Mouse (Mus musculus) embryonic facial prominence, embryonic 14.5 days (tissue): ENCODE data around the gene Sv2a. TPM values are rescaled to one million over a fixed set of nuclear protein-coding genes. Genes with fewer than 3 reads are reported as not detected.
"Not testable (repeated sequence)": the region's sequence is repeated elsewhere in the genome, so short reads cannot be mapped to it uniquely, and the experiment has no call there.

ENCODE experiments used
- ATAC-seq: fragments of 200-750 bp; cut with Nextera tagmentation; 2 replicates; pipeline ENCODE4 v1.8.0; 2017; ENCODE audit warnings: low read depth, moderate number of reproducible peaks, moderate TSS enrichment
- DNase-seq: peaks from one replicate; pipeline ENCODE4 v3.0.0-alpha.2; 2015; ENCODE audit warnings: low spot score
- H3K27ac ChIP-seq: fragments of 300-500 bp; sonication (generic); replicated peaks from 2 replicates; pipeline ENCODE4 v1.5.1; 2014; ENCODE audit warnings: low read depth, mild to moderate bottlenecking, low read length, moderate library complexity
- H3K27me3 ChIP-seq: fragments of 300-500 bp; sonication (generic); replicated peaks from 2 replicates; pipeline ENCODE4 v1.6.1; 2014; ENCODE audit warnings: low read length; ENCODE audit not compliant: control insufficient read depth, insufficient read depth
- H3K36me3 ChIP-seq: fragments of 300-500 bp; sonication (generic); 2 replicates; pipeline ENCODE4 v1.6.1; 2014; ENCODE audit warnings: low read length, mixed read lengths; ENCODE audit not compliant: control insufficient read depth, insufficient read depth
- H3K4me1 ChIP-seq: fragments of 300-500 bp; sonication (generic); 2 replicates; pipeline ENCODE4 v1.6.1; 2014; ENCODE audit warnings: antibody characterized with exemption, low read length; ENCODE audit not compliant: control insufficient read depth, insufficient read depth
- H3K4me2 ChIP-seq: fragments of 300-500 bp; sonication (generic); 2 replicates; pipeline ENCODE4 v1.6.1; 2014; ENCODE audit warnings: low read depth, mild to moderate bottlenecking, low read length, moderate library complexity, mixed read lengths
- H3K4me3 ChIP-seq: fragments of 300-500 bp; sonication (generic); 2 replicates; pipeline ENCODE4 v1.5.1; 2014; ENCODE audit warnings: low read depth, mild to moderate bottlenecking, low read length
- H3K9ac ChIP-seq: fragments of 300-500 bp; sonication (generic); 2 replicates; pipeline ENCODE4 v1.6.1; 2014; ENCODE audit warnings: low read depth, mild to moderate bottlenecking, low read length, moderate library complexity, mixed read lengths
- H3K9me3 ChIP-seq: fragments of 300-500 bp; sonication (generic); 2 replicates; pipeline ENCODE4 v1.6.1; 2016; ENCODE audit warnings: low read length; ENCODE audit not compliant: control insufficient read depth
- WGBS: fragments of 180-500 bp; shearing (Covaris S2); extraction: QIAGEN DNeasy Blood & Tissue Kit; methylation state at CpG from one replicate; pipeline ENCODE4 v1.1.7; 2014; 5-methylcytosine and 5-hydroxymethylcytosine counted together
- polyA plus RNA-seq: library from polyadenylated mRNA; unstranded; fragments of >200 nt; fragmentation: Nextera tagmentation; extraction: Ambion mirVana; gene quantifications from 2 replicates; pipeline ENCODE4 v1.2.1, GENCODE M21; 2014

The Sv2a gene
- polyA plus RNA-seq, 1 experiment from 2014 or later = 4.4 TPM

GRCm38 (mm10) chr3:96231758-96232120, 50.8 kb downstream of the Sv2a start:
- ATAC-seq (no peak), DNase-seq (no peak)
- no peaks in the 10 kb centered on the region for H3K36me3 ChIP-seq
- H3K27me3 ChIP-seq = no peaks in the 10 kb centered on the region
- H3K4me1 ChIP-seq = no peaks in the 10 kb centered on the region
- no peak overlapping the region for H3K4me3 ChIP-seq
- 62% methylated on average over 2 of the region's 2 CpGs for WGBS
- no peak overlapping the region for H3K27ac ChIP-seq
- no peak overlapping the region for H3K4me2 ChIP-seq
- H3K9me3 ChIP-seq = no peaks in the 10 kb centered on the region
- H3K9ac ChIP-seq = no peak overlapping the region

GRCm38 (mm10) chr3:96234914-96235313, 54.0 kb downstream of the Sv2a start:
- no peak overlapping the region for H3K4me3 ChIP-seq
- H3K4me1 ChIP-seq = peaks cover 12% of the 10 kb centered on the region
- no peak overlapping the region for H3K9ac ChIP-seq
- WGBS = 96% methylated on average over 2 of the region's 2 CpGs
- H3K36me3 ChIP-seq = no peaks in the 10 kb centered on the region
- no peak overlapping the region for H3K27ac ChIP-seq
- no peaks in the 10 kb centered on the region for H3K9me3 ChIP-seq
- H3K4me2 ChIP-seq = no peak overlapping the region
- no peak for DNase-seq
- no peak for ATAC-seq
- no peaks in the 10 kb centered on the region for H3K27me3 ChIP-seq

- ATAC-seq = no peak
- WGBS = 48% methylated on average over 3 of the region's 3 CpGs
- H3K9ac ChIP-seq = no peak overlapping the region
- H3K27me3 ChIP-seq = no peaks in the 10 kb centered on the region
- no peak overlapping the region for H3K27ac ChIP-seq
- no peaks in the 10 kb centered on the region for H3K9me3 ChIP-seq
- DNase-seq = no peak
- no peaks in the 10 kb centered on the region for H3K36me3 ChIP-seq
- no peak overlapping the region for H3K4me2 ChIP-seq
- peaks cover 15% of the 10 kb centered on the region for H3K4me1 ChIP-seq
- H3K4me3 ChIP-seq = no peak overlapping the region
These were observed 54.9 kb downstream of the Sv2a start for GRCm38 (mm10) chr3:96235836-96236235.

GRCm38 (mm10) chr3:96236834-96237334, 55.9 kb downstream of the Sv2a start:
- DNase-seq = no peak
- Histone ChIP-seq H3K4me3 (peak overlapping the region; percentile 47), H3K4me2 (peak overlapping the region; percentile 62), H3K4me1 (peaks cover 17% of the 10 kb centered on the region), H3K27ac (peak overlapping the region; percentile 81), H3K36me3 (no peaks in the 10 kb centered on the region), H3K9me3 (no peaks in the 10 kb centered on the region), H3K9ac (peak overlapping the region; percentile 70; the same call in 1 of the 2 replicates), H3K27me3 (no peaks in the 10 kb centered on the region)
- no peak for ATAC-seq
- 79% methylated on average over 4 of the region's 4 CpGs for WGBS

GRCm38 (mm10) chr3:96237335-96237903, 56.5 kb downstream of the Sv2a start:
- Histone ChIP-seq H3K4me3 (peak overlapping the region; percentile 47), H3K36me3 (no peaks in the 10 kb centered on the region), H3K27ac (peak overlapping the region; percentile 81), H3K4me1 (peaks cover 17% of the 10 kb centered on the region), H3K9me3 (no peaks in the 10 kb centered on the region), H3K27me3 (no peaks in the 10 kb centered on the region), H3K9ac (peak overlapping the region; percentile 70), H3K4me2 (peak overlapping the region; percentile 62)
- no peak for DNase-seq
- WGBS = 22% methylated on average over 7 of the region's 7 CpGs
- no peak for ATAC-seq

- DNase-seq (peak; percentile 45), ATAC-seq (no peak)
- under 1% methylated on average over 12 of the region's 12 CpGs for WGBS
- Histone ChIP-seq H3K27me3 (no peaks in the 10 kb centered on the region), H3K9ac (peak overlapping the region; percentile 70), H3K36me3 (no peaks in the 10 kb centered on the region), H3K4me2 (peak overlapping the region; percentile 62), H3K4me1 (peaks cover 17% of the 10 kb centered on the region), H3K9me3 (no peaks in the 10 kb centered on the region), H3K4me3 (peak overlapping the region; percentile 47), H3K27ac (peak overlapping the region; percentile 81)
These were observed 57.1 kb downstream of the Sv2a start for GRCm38 (mm10) chr3:96237904-96238511.

GRCm38 (mm10) chr3:96238954-96239793, 58.2 kb downstream of the Sv2a start, which contains the start of gene Hist2h3c2:
Gene Hist2h3c2 (minus strand): TSS chr3:96239127.
- Histone ChIP-seq H3K27ac (peak within 1 kb of the TSS; percentile 81), H3K4me1 (peaks cover 23% of the 10 kb centered on the region), H3K9ac (peak within 1 kb of the TSS; percentile 70), H3K4me3 (peak within 1 kb of the TSS; percentile 47), H3K4me2 (peak within 1 kb of the TSS; percentile 62)
- not testable (repeated sequence) for DNase-seq, H3K9me3 ChIP-seq, H3K36me3 ChIP-seq, H3K27me3 ChIP-seq
- ATAC-seq = peak; percentile 91
- WGBS = 0% methylated on average over 3 of the region's 68 CpGs

- Histone ChIP-seq H3K4me2 (peak within 1 kb of the TSS; percentile 52), H3K4me1 (peaks cover 29% of the 10 kb centered on the region), H3K9ac (peak within 1 kb of the TSS; percentile 62), H3K4me3 (peak within 1 kb of the TSS; percentile 31), H3K27ac (peak within 1 kb of the TSS; percentile 95)
- H3K36me3 ChIP-seq, H3K9me3 ChIP-seq, H3K27me3 ChIP-seq: not testable (repeated sequence)
- DNase-seq (peak; percentile 80), ATAC-seq (peak; percentile 82)
- 20% methylated on average over 6 of the region's 85 CpGs for WGBS
These were observed 59.2 kb downstream of the Sv2a start, which contains the start of gene Hist2h2aa2 for GRCm38 (mm10) chr3:96239949-96240798. Gene Hist2h2aa2 (minus strand): TSS chr3:96240276.
